Mouse (Mus musculus) ES-E14 (cell line): ENCODE measurements around the gene Grid2ip.

Experiments
- CHD2 ChIP-seq: IDR thresholded peaks from 2 replicates; pipeline ENCODE4 v1.6.1; 2014; ENCODE audit warnings: mild to moderate bottlenecking, low read depth, low read length, inconsistent platforms
- HCFC1 ChIP-seq: IDR thresholded peaks from 2 replicates; pipeline ENCODE4 v1.6.1; 2012; ENCODE audit warnings: low read length, inconsistent platforms, borderline replicate concordance; ENCODE audit not compliant: insufficient read depth
- MAFK ChIP-seq: IDR thresholded peaks from 2 replicates; pipeline ENCODE4 v1.6.1; 2014; ENCODE audit warnings: mild to moderate bottlenecking, low read depth, low read length, inconsistent platforms; ENCODE audit not compliant: insufficient read depth
- ZC3H11A ChIP-seq: IDR thresholded peaks from 2 replicates; pipeline ENCODE4 v1.6.1; 2012; ENCODE audit warnings: low read depth, mild to moderate bottlenecking, inconsistent platforms, low read length, borderline replicate concordance
- ZNF384 ChIP-seq: IDR thresholded peaks from 2 replicates; pipeline ENCODE4 v1.6.1; 2012; ENCODE audit warnings: low read depth, low read length, inconsistent platforms

DNA sequence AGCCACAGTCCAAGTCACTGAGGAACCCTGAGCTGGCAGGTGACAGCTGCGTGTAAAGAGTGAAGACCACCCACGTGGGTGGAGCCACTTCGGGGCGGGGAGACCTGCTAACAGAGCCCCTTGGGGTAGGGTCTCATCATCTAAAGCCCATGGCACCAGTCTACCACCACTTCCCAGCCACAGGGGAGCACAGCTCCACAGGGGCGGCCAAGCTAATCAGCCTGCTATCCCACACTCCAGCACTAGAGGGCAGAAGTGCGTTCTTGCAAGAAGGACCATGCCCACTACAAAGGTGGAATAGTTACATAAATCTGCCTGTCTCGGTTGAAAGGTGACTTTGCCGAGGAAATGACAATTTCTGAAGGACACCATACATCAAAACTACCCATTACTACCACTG is 45.3 kb upstream of the Grid2ip start:
- TF ChIP-seq HCFC1 (no peak), MAFK (no peak), ZC3H11A (no peak), ZNF384 (no peak), CHD2 (no peak)
